Mouse (Mus musculus) heart, embryonic 14.5 days (tissue): ENCODE measurements at regions not wholly inside any gene's neighbourhood (a gene's known extent, or its start where the extent isn't known, plus 50 kb on each side); places are given as distances from the start of the nearest gene placed in this dataset.

Experiments
- ATAC-seq: fragments of 200-750 bp; cut with Nextera tagmentation; 2 replicates; pipeline ENCODE4 v1.8.0; 2017; ENCODE audit warnings: low read depth, moderate TSS enrichment; ENCODE audit not compliant: insufficient number of reproducible peaks, insufficient read depth, low FRiP score
- H3K27ac ChIP-seq, 2 experiments: fragments of 200-500 bp in 1 of 2; fragments of 300-500 bp in 1 of 2; sonication (generic) in 1 of 2; replicated peaks in 1 of 2; 2 replicates each; pipeline ENCODE4 v1.5.1; 2012 to 2014; ENCODE audit warnings: low read depth in 2 of 2, low read length in 2 of 2, control low read depth in 1 of 2, mild to moderate bottlenecking in 1 of 2, mixed read lengths in 1 of 2; ENCODE audit not compliant: control insufficient read depth in 1 of 2, insufficient read depth in 1 of 2
- H3K27me3 ChIP-seq: fragments of 300-500 bp; sonication (generic); 2 replicates; pipeline ENCODE4 v1.6.1; 2014; ENCODE audit warnings: mild to moderate bottlenecking, low read length, control low read depth; ENCODE audit not compliant: control insufficient read depth, insufficient read depth
- H3K36me3 ChIP-seq: fragments of 300-500 bp; sonication (generic); 2 replicates; pipeline ENCODE4 v1.6.1; 2014; ENCODE audit warnings: mild to moderate bottlenecking, control low read depth, low read length, mixed read lengths; ENCODE audit not compliant: control insufficient read depth, insufficient read depth
- H3K4me1 ChIP-seq, 2 experiments: fragments of 200-500 bp in 1 of 2; fragments of 300-500 bp in 1 of 2; sonication (generic) in 1 of 2; 2 replicates each; pipeline ENCODE4 v1.6.1; 2012 to 2014; ENCODE audit warnings: low read length in 2 of 2, control low read depth in 1 of 2, mixed read lengths in 1 of 2; ENCODE audit not compliant: control insufficient read depth in 2 of 2, insufficient read depth in 2 of 2
- H3K4me2 ChIP-seq: fragments of 300-500 bp; sonication (generic); 2 replicates; pipeline ENCODE4 v1.6.1; 2014; ENCODE audit warnings: mild to moderate bottlenecking, low read length
- H3K4me3 ChIP-seq, 2 experiments: fragments of 200-500 bp in 1 of 2; fragments of 300-500 bp in 1 of 2; sonication (generic) in 1 of 2; 2 replicates each; pipeline ENCODE4 v1.5.1; 2012 to 2014; ENCODE audit warnings: low read length in 2 of 2, mild to moderate bottlenecking in 2 of 2, control low read depth in 1 of 2, low read depth in 1 of 2, moderate library complexity in 1 of 2; ENCODE audit not compliant: control insufficient read depth in 1 of 2, insufficient read depth in 1 of 2
- H3K9ac ChIP-seq: fragments of 300-500 bp; sonication (generic); 2 replicates; pipeline ENCODE4 v1.6.1; 2014; ENCODE audit warnings: mild to moderate bottlenecking, low read length
- H3K9me3 ChIP-seq: fragments of 300-500 bp; sonication (generic); 2 replicates; pipeline ENCODE4 v1.6.1; 2016; ENCODE audit warnings: low read length, control low read depth; ENCODE audit not compliant: control insufficient read depth
- WGBS: fragments of 180-500 bp; shearing (Covaris S2); extraction: QIAGEN DNeasy Blood & Tissue Kit; methylation state at CpG from one replicate; pipeline ENCODE4 v1.1.7; 2014; 5-methylcytosine and 5-hydroxymethylcytosine counted together

- Histone ChIP-seq H3K4me2 (peak overlapping the region; percentile 51), H3K27ac (no peak overlapping the region), H3K9me3 (no peaks in the 10 kb centered on the region), H3K27me3 (no peaks in the 10 kb centered on the region), H3K36me3 (no peaks in the 10 kb centered on the region), H3K9ac (0 out of 2 replicates have a peak overlapping the region, but pooled peaks have one; percentile 6), H3K4me1 (peaks cover 4 to 10% of the 10 kb centered on the region in 2 experiments; a peak in 3 of 4 replicates), H3K4me3 (no peak overlapping the region)
- 45% methylated on average over 4 of the region's 4 CpGs for WGBS
- ATAC-seq = no peak
Observed at GRCm38 (mm10) chr13:30085446-30085845, 50.8 kb upstream of the Mboat1 start.

GRCm38 (mm10) chr13:30085005-30085404, 51.3 kb upstream of the Mboat1 start:
- ATAC-seq = peak; percentile 80; the same call in 1 of the 2 replicates
- H3K4me2 ChIP-seq = peak overlapping the region; percentile 51
- H3K4me3 ChIP-seq = no peak overlapping the region
- no peaks in the 10 kb centered on the region for H3K36me3 ChIP-seq
- 0 out of 2 replicates have a peak overlapping the region, but pooled peaks have one; percentile 6 for H3K9ac ChIP-seq
- H3K27ac ChIP-seq = no peak overlapping the region
- under 1% methylated on average over 10 of the region's 10 CpGs for WGBS
- no peaks in the 10 kb centered on the region for H3K9me3 ChIP-seq
- H3K4me1 ChIP-seq = peaks cover 4 to 10% of the 10 kb centered on the region in 2 experiments; a peak in 3 of 4 replicates
- H3K27me3 ChIP-seq = no peaks in the 10 kb centered on the region

- no peak overlapping the region; a peak in 1 of 4 replicates for H3K4me3 ChIP-seq
- H3K4me1 ChIP-seq = peaks cover 4 to 10% of the 10 kb centered on the region in 2 experiments; a peak in 3 of 4 replicates
- WGBS = 25% methylated on average over 5 of the region's 5 CpGs
- peak overlapping the region; percentile 51 for H3K4me2 ChIP-seq
- no peaks in the 10 kb centered on the region for H3K27me3 ChIP-seq
- H3K36me3 ChIP-seq = no peaks in the 10 kb centered on the region
- no peak for ATAC-seq
- H3K27ac ChIP-seq = peak overlapping the region; percentile 46 to 68; a peak in 3 of 4 replicates
- H3K9me3 ChIP-seq = no peaks in the 10 kb centered on the region
- no peak overlapping the region for H3K9ac ChIP-seq
Observed at GRCm38 (mm10) chr13:30084386-30084785, 51.9 kb upstream of the Mboat1 start.

GRCm38 (mm10) chr13:30083949-30084348, 52.3 kb upstream of the Mboat1 start:
- Histone ChIP-seq H3K9me3 (no peaks in the 10 kb centered on the region), H3K4me3 (no peak overlapping the region; a peak in 1 of 4 replicates), H3K27me3 (no peaks in the 10 kb centered on the region), H3K27ac (peak overlapping the region; percentile 46 to 68; a peak in 3 of 4 replicates), H3K4me1 (peaks cover 4 to 10% of the 10 kb centered on the region in 2 experiments; a peak in 3 of 4 replicates), H3K9ac (no peak overlapping the region), H3K4me2 (peak overlapping the region; percentile 51), H3K36me3 (no peaks in the 10 kb centered on the region)
- 12% methylated on average over 6 of the region's 6 CpGs for WGBS
- ATAC-seq = no peak

- H3K9ac ChIP-seq = no peak overlapping the region
- H3K9me3 ChIP-seq = no peaks in the 10 kb centered on the region
- peaks cover 4 to 10% of the 10 kb centered on the region in 2 experiments; a peak in 3 of 4 replicates for H3K4me1 ChIP-seq
- H3K27me3 ChIP-seq = no peaks in the 10 kb centered on the region
- H3K27ac ChIP-seq = no peak overlapping the region
- no peak for ATAC-seq
- WGBS = 83% methylated on average over 2 of the region's 2 CpGs
- H3K4me3 ChIP-seq = no peak overlapping the region
- no peaks in the 10 kb centered on the region for H3K36me3 ChIP-seq
- no peak overlapping the region for H3K4me2 ChIP-seq
Observed at GRCm38 (mm10) chr13:30082761-30083160, 53.5 kb upstream of the Mboat1 start.

GRCm38 (mm10) chr13:30080705-30081474, 55.4 kb upstream of the Mboat1 start:
- H3K27ac ChIP-seq = no peak overlapping the region
- no peaks in the 10 kb centered on the region for H3K36me3 ChIP-seq
- H3K4me3 ChIP-seq = no peak overlapping the region
- H3K9me3 ChIP-seq = no peaks in the 10 kb centered on the region
- peaks cover 4 to 10% of the 10 kb centered on the region in 2 experiments; a peak in 3 of 4 replicates for H3K4me1 ChIP-seq
- 73% methylated on average over 15 of the region's 15 CpGs for WGBS
- no peak for ATAC-seq
- H3K27me3 ChIP-seq = no peaks in the 10 kb centered on the region
- no peak overlapping the region for H3K9ac ChIP-seq
- H3K4me2 ChIP-seq = no peak overlapping the region

GRCm38 (mm10) chr13:30074517-30075064, 61.7 kb upstream of the Mboat1 start:
- 94% methylated on average over 2 of the region's 2 CpGs for WGBS
- Histone ChIP-seq H3K27me3 (no peaks in the 10 kb centered on the region), H3K36me3 (no peaks in the 10 kb centered on the region), H3K4me1 (no peaks in the 10 kb centered on the region), H3K9ac (no peak overlapping the region), H3K9me3 (no peaks in the 10 kb centered on the region), H3K4me3 (no peak overlapping the region), H3K4me2 (no peak overlapping the region), H3K27ac (no peak overlapping the region)
- no peak for ATAC-seq
